8 mouse cellular contexts compared by ENCODE assay signal in the genomic region with DNA sequence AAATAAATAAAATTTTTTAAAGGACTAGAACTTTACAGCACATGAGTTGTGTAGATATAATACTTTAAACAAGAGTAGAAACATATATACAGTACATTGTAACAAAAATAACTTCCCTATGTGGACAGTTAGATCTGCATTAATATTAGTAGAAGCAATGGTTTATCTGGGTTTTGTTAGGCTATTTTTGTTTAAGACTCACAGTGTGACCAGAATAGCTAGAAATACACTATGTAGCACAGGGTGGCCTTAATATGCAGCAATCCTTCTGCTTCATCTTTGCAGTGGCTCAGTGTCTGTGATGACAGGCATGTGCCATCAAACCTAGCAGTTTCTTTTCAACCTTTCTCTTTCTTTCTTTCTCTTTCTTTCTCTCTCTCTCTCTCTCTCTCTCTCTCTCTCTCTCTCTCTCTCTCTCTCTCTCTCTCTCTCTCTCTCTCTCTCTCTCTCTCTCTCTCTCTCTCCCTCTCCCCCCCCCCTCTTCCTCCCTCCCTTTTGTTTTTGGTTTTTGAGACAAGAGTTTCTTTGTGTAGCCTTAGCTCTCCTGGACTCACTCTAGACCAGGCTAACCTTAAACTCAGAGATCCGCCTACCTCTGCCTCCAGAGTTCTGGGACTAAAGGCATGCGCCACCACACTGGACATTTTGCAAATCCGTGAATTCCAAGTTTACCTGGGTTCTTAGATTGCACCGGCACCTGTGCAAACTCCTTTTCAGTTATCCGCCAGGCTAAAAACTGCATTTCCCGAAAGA. TPM values are rescaled to one million over a fixed set of nuclear protein-coding genes. Genes with fewer than 3 reads are reported as not detected.
DNase-seq lines count a peak whose midpoint lies in the region; ATAC-seq lines count a peak whose summit lies in the region.

No protein-coding gene starts in this region.

- H3K36me3 ChIP-seq in heart, embryonic 11.5 days (ENCODE audit: control insufficient read depth, insufficient read depth, low read length): peaks cover 21% of the 10 kb centered on the region
- peaks cover 40% of the 10 kb centered on the region for H3K36me3 ChIP-seq in forebrain, embryonic 12.5 days (replicated peaks)
- peaks cover 36% of the 10 kb centered on the region for H3K36me3 ChIP-seq in liver, embryonic 13.5 days

- H3K9me3 ChIP-seq in heart, embryonic 11.5 days (replicated peaks; ENCODE audit: control insufficient read depth, low read length): no peaks in the 10 kb centered on the region
- no peaks in the 10 kb centered on the region for H3K9me3 ChIP-seq in forebrain, embryonic 12.5 days
- H3K9me3 ChIP-seq in liver, embryonic 13.5 days (replicated peaks): no peaks in the 10 kb centered on the region

- H3K4me3 ChIP-seq in heart, embryonic 11.5 days (ENCODE audit: low read depth, low read length): peak overlapping the region; percentile 92
- peak overlapping the region; percentile 83 for H3K4me3 ChIP-seq in forebrain, embryonic 12.5 days (replicated peaks)
- H3K4me3 ChIP-seq in liver, embryonic 13.5 days (replicated peaks): peak overlapping the region; percentile 93

- WGBS in heart, embryonic 11.5 days (ENCODE audit: insufficient replicate concordance): 0% methylated on average over 6 of the region's 6 CpGs
- 1% methylated on average over 6 of the region's 6 CpGs for WGBS in forebrain, embryonic 12.5 days
- WGBS in liver, embryonic 13.5 days (ENCODE audit: insufficient replicate concordance): 0% methylated on average over 6 of the region's 6 CpGs

- ATAC-seq in heart, embryonic 11.5 days (replicated peaks; ENCODE audit: insufficient number of reproducible peaks, low FRiP score, low TSS enrichment): 0 out of 2 replicates have a peak, but pooled peaks have one; percentile 20
- peak; percentile 68 for ATAC-seq in forebrain, embryonic 12.5 days (ENCODE audit: low FRiP score)
- peak; percentile 30 for ATAC-seq in liver, embryonic 13.5 days (ENCODE audit: low read depth)
- ATAC-seq in erythroid progenitor cell, adult 5-6 weeks (replicated peaks; ENCODE audit: low FRiP score, poor library complexity, severe bottlenecking): no peak

- H3K4me1 ChIP-seq in heart, embryonic 11.5 days (ENCODE audit: control insufficient read depth, insufficient read depth, low read length): peaks cover 4% of the 10 kb centered on the region; the same call in 1 of the 2 replicates
- peaks cover 12% of the 10 kb centered on the region for H3K4me1 ChIP-seq in forebrain, embryonic 12.5 days
- peaks cover 41% of the 10 kb centered on the region for H3K4me1 ChIP-seq in liver, embryonic 13.5 days (replicated peaks)

- H3K27ac ChIP-seq in heart, embryonic 11.5 days (ENCODE audit: low read depth, low read length): peak overlapping the region; percentile 76; the same call in 1 of the 2 replicates
- H3K27ac ChIP-seq in forebrain, embryonic 12.5 days: 0 out of 2 replicates have a peak overlapping the region, but pooled peaks have one; percentile 38
- H3K27ac ChIP-seq in liver, embryonic 13.5 days: peak overlapping the region; percentile 85

- intact Hi-C loops in heart, postnatal 14 days (cut with DNase I): no loop called here

- H3K27me3 ChIP-seq in heart, embryonic 11.5 days (ENCODE audit: control insufficient read depth, insufficient read depth, low read length): no peaks in the 10 kb centered on the region
- no peaks in the 10 kb centered on the region for H3K27me3 ChIP-seq in forebrain, embryonic 12.5 days
- no peaks in the 10 kb centered on the region for H3K27me3 ChIP-seq in liver, embryonic 13.5 days

- no peak for DNase-seq in heart, postnatal 14 days
- peak; percentile 31 for DNase-seq in CD4-positive helper T cell, adult 2 months (ENCODE audit: low read depth, low spot score)
- DNase-seq in liver, embryonic 13.5 days: no peak
- no peak for DNase-seq in urinary bladder, adult 2 months (ENCODE audit: low spot score)
- DNase-seq in right cerebral cortex, postnatal 10 days (ENCODE audit: low spot score in 2 of 2): no peak

- peak overlapping the region; percentile 69 for H3K4me2 ChIP-seq in heart, embryonic 11.5 days
- H3K4me2 ChIP-seq in forebrain, embryonic 12.5 days: peak overlapping the region; percentile 91
- H3K4me2 ChIP-seq in liver, embryonic 13.5 days: peak overlapping the region; percentile 93

- H3K9ac ChIP-seq in heart, embryonic 11.5 days (ENCODE audit: low read depth, low read length): peak overlapping the region; percentile 94
- H3K9ac ChIP-seq in forebrain, embryonic 12.5 days: peak overlapping the region; percentile 78
- H3K9ac ChIP-seq in liver, embryonic 13.5 days: peak overlapping the region; percentile 92

RNA-seq across cellular contexts. Expression of a gene that starts 0.5 kb away (rescaled TPM):
- 316 and 322 TPM in 2 replicates for polyA plus RNA-seq in heart, embryonic 11.5 days (2014; fragmentation: Nextera tagmentation; extraction: Ambion mirVana)
- total RNA-seq in heart, postnatal 14 days (2021): 100 to 1,000 TPM; 209 to 211 TPM
- 294 and 301 TPM in 2 replicates for polyA plus RNA-seq in forebrain, embryonic 12.5 days (2016; fragmentation: Nextera tagmentation; extraction: Ambion mirVana)
- 188 and 213 TPM in 2 replicates for polyA plus RNA-seq in liver, embryonic 13.5 days (2015; fragmentation: Nextera tagmentation; extraction: Ambion mirVana)
- polyA plus RNA-seq in urinary bladder, adult 2 months (2012; rRNA removed): 166 and 178 TPM in 2 replicates
- 56.2 and 85.4 TPM in 2 replicates for total RNA-seq in erythroid progenitor cell, adult 5-6 weeks (2015; ENCODE audit: low replicate concordance)
- total RNA-seq in erythroid progenitor cell, adult 5-6 weeks (2017; ENCODE audit: low replicate concordance): 101 and 248 TPM in 2 replicates

RNA-seq across cellular contexts. Expression of a gene that starts 16.9 kb away (rescaled TPM):
- polyA plus RNA-seq in heart, embryonic 11.5 days (2014; fragmentation: Nextera tagmentation; extraction: Ambion mirVana): 34.0 and 36.3 TPM in 2 replicates
- total RNA-seq in heart, postnatal 14 days (2021): 10 to 100 TPM; 24.7 to 25.5 TPM
- polyA plus RNA-seq in forebrain, embryonic 12.5 days (2016; fragmentation: Nextera tagmentation; extraction: Ambion mirVana): 22.6 and 24.3 TPM in 2 replicates
- 10.6 and 10.9 TPM in 2 replicates for polyA plus RNA-seq in liver, embryonic 13.5 days (2015; fragmentation: Nextera tagmentation; extraction: Ambion mirVana)
- polyA plus RNA-seq in urinary bladder, adult 2 months (2012; rRNA removed): 63.7 and 87.4 TPM in 2 replicates
- total RNA-seq in erythroid progenitor cell, adult 5-6 weeks (2015; ENCODE audit: low replicate concordance): 3.8 and 11.2 TPM in 2 replicates
- total RNA-seq in erythroid progenitor cell, adult 5-6 weeks (2017; ENCODE audit: low replicate concordance): 0.26 and 0.83 TPM in 2 replicates

RNA-seq across cellular contexts. Expression of a gene that starts 17.9 kb away (rescaled TPM):
- polyA plus RNA-seq in heart, embryonic 11.5 days (2014; fragmentation: Nextera tagmentation; extraction: Ambion mirVana): 11.1 and 11.3 TPM in 2 replicates
- 10 to 100 TPM; 11.6 to 12.4 TPM for total RNA-seq in heart, postnatal 14 days (2021)
- 1.9 and 2.6 TPM in 2 replicates for polyA plus RNA-seq in forebrain, embryonic 12.5 days (2016; fragmentation: Nextera tagmentation; extraction: Ambion mirVana)
- 0.69 and 1.00 TPM in 2 replicates for polyA plus RNA-seq in liver, embryonic 13.5 days (2015; fragmentation: Nextera tagmentation; extraction: Ambion mirVana)
- polyA plus RNA-seq in urinary bladder, adult 2 months (2012; rRNA removed): 0.56 and 0.81 TPM in 2 replicates
- not detected in 2 replicates for total RNA-seq in erythroid progenitor cell, adult 5-6 weeks (2015; ENCODE audit: low replicate concordance)
- 1.7 TPM in 1 of 2 replicates, not detected in the other for total RNA-seq in erythroid progenitor cell, adult 5-6 weeks (2017; ENCODE audit: low replicate concordance)

RNA-seq across cellular contexts. Expression of a gene that starts 28.8 kb away (rescaled TPM):
- 1.7 and 1.9 TPM in 2 replicates for polyA plus RNA-seq in heart, embryonic 11.5 days (2014; fragmentation: Nextera tagmentation; extraction: Ambion mirVana)
- 1 to 10 TPM; 4.1 TPM for total RNA-seq in heart, postnatal 14 days (2021)
- polyA plus RNA-seq in forebrain, embryonic 12.5 days (2016; fragmentation: Nextera tagmentation; extraction: Ambion mirVana): 1.7 and 2.7 TPM in 2 replicates
- polyA plus RNA-seq in liver, embryonic 13.5 days (2015; fragmentation: Nextera tagmentation; extraction: Ambion mirVana): 14.1 and 15.1 TPM in 2 replicates
- polyA plus RNA-seq in urinary bladder, adult 2 months (2012; rRNA removed): 17.7 and 21.0 TPM in 2 replicates
- total RNA-seq in erythroid progenitor cell, adult 5-6 weeks (2015; ENCODE audit: low replicate concordance): 37.8 and 54.1 TPM in 2 replicates
- total RNA-seq in erythroid progenitor cell, adult 5-6 weeks (2017; ENCODE audit: low replicate concordance): 21.9 and 31.9 TPM in 2 replicates
